Mouse (Mus musculus) forebrain, embryonic 14.5 days (tissue): Measurements from ENCODE around the gene Zfp282. TPM values are rescaled to one million over a fixed set of nuclear protein-coding genes. Genes with fewer than 3 reads are reported as not detected.
A peak's percentile ranks its signal among the peaks of the same experiment; 100 is the strongest.

Source experiments
- ATAC-seq: fragments of 200-750 bp; cut with Nextera tagmentation; 2 replicates; pipeline ENCODE4 v1.8.0; 2017; ENCODE audit warnings: mild to moderate bottlenecking, moderate library complexity
- DNase-seq: peaks from one replicate; pipeline ENCODE4 v3.0.0-alpha.2; 2015; ENCODE audit warnings: low spot score
- H3K27ac ChIP-seq: fragments of 300-500 bp; sonication (generic); 2 replicates; pipeline ENCODE4 v1.5.1; 2014; ENCODE audit warnings: low read depth, mild to moderate bottlenecking, control low read depth, low read length, moderate library complexity
- H3K27me3 ChIP-seq: fragments of 300-500 bp; sonication (generic); replicated peaks from 2 replicates; pipeline ENCODE4 v1.6.1; 2014; ENCODE audit warnings: low read length, control low read depth, mixed read lengths; ENCODE audit not compliant: control insufficient read depth, insufficient read depth
- H3K36me3 ChIP-seq: fragments of 300-500 bp; sonication (generic); 2 replicates; pipeline ENCODE4 v1.6.1; 2014; ENCODE audit warnings: low read length, control low read depth; ENCODE audit not compliant: control insufficient read depth, insufficient read depth
- H3K4me1 ChIP-seq: fragments of 300-500 bp; sonication (generic); 2 replicates; pipeline ENCODE4 v1.6.1; 2014; ENCODE audit warnings: antibody characterized with exemption, low read length, control low read depth; ENCODE audit not compliant: control insufficient read depth, insufficient read depth
- H3K4me2 ChIP-seq: fragments of 300-500 bp; sonication (generic); 2 replicates; pipeline ENCODE4 v1.6.1; 2014; ENCODE audit warnings: mild to moderate bottlenecking, control low read depth, low read length
- H3K4me3 ChIP-seq: fragments of 300-500 bp; sonication (generic); 2 replicates; pipeline ENCODE4 v1.5.1; 2014; ENCODE audit warnings: low read depth, low read length, control low read depth
- H3K9ac ChIP-seq: fragments of 300-500 bp; sonication (generic); 2 replicates; pipeline ENCODE4 v1.6.1; 2014; ENCODE audit warnings: mild to moderate bottlenecking, low read length, control low read depth, moderate library complexity
- H3K9me3 ChIP-seq: fragments of 300-500 bp; sonication (generic); replicated peaks from 2 replicates; pipeline ENCODE4 v1.6.1; 2016; ENCODE audit warnings: low read length, control low read depth, mixed read lengths; ENCODE audit not compliant: control insufficient read depth
- WGBS: fragments of 180-500 bp; shearing (Covaris S2); extraction: QIAGEN DNeasy Blood & Tissue Kit; methylation state at CpG from one replicate; pipeline ENCODE4 v1.1.7; 2014; 5-methylcytosine and 5-hydroxymethylcytosine counted together
- polyA plus RNA-seq: library from polyadenylated mRNA; unstranded; fragments of >200 nt; fragmentation: Nextera tagmentation; extraction: Ambion mirVana; gene quantifications from 2 replicates; pipeline ENCODE4 v1.2.1, GENCODE M21; 2014

Zfp282 gene
- polyA plus RNA-seq, 1 experiment from 2014 or later, result 12.5 TPM

- Histone ChIP-seq H3K27ac (peak overlapping the region; percentile 98; the same call in 1 of the 2 replicates), H3K27me3 (no peaks in the 10 kb centered on the region), H3K4me2 (peak overlapping the region; percentile 90), H3K9me3 (no peaks in the 10 kb centered on the region), H3K4me1 (peaks cover 11% of the 10 kb centered on the region), H3K4me3 (peak overlapping the region; percentile 86), H3K36me3 (peaks cover 41% of the 10 kb centered on the region), H3K9ac (peak overlapping the region; percentile 96)
- ATAC-seq (no peak), DNase-seq (peak; percentile 1)
- 50% methylated on average over 3 of the region's 3 CpGs for WGBS
Measured at GRCm38 (mm10) chr6:47878593-47878992, 1.6 kb downstream of the Zfp282 start.

- H3K9me3 ChIP-seq, result no peaks in the 10 kb centered on the region
- 63% methylated on average over 4 of the region's 4 CpGs for WGBS
- ATAC-seq (no peak), DNase-seq (no peak)
- H3K27ac ChIP-seq, result no peak overlapping the region; the same call in 1 of the 2 replicates
- H3K4me3 ChIP-seq, result peak overlapping the region; percentile 86
- peak overlapping the region; percentile 90 for H3K4me2 ChIP-seq
- H3K9ac ChIP-seq, result peak overlapping the region; percentile 96
- peaks cover 11% of the 10 kb centered on the region for H3K4me1 ChIP-seq
- no peaks in the 10 kb centered on the region for H3K27me3 ChIP-seq
- H3K36me3 ChIP-seq, result peaks cover 47% of the 10 kb centered on the region
Measured at GRCm38 (mm10) chr6:47879049-47879716, 2.2 kb downstream of the Zfp282 start.

GRCm38 (mm10) chr6:47880166-47880565 is 3.2 kb downstream of the Zfp282 start:
- Histone ChIP-seq H3K9me3 (no peaks in the 10 kb centered on the region), H3K36me3 (peaks cover 55% of the 10 kb centered on the region), H3K4me3 (no peak overlapping the region), H3K4me2 (no peak overlapping the region), H3K9ac (no peak overlapping the region), H3K27ac (no peak overlapping the region), H3K27me3 (no peaks in the 10 kb centered on the region), H3K4me1 (peaks cover 11% of the 10 kb centered on the region)
- DNase-seq (no peak), ATAC-seq (no peak)
- 94% methylated on average over 10 of the region's 10 CpGs for WGBS

- Histone ChIP-seq H3K4me2 (no peak overlapping the region), H3K9ac (no peak overlapping the region), H3K4me1 (no peaks in the 10 kb centered on the region), H3K9me3 (no peaks in the 10 kb centered on the region), H3K27ac (no peak overlapping the region), H3K4me3 (no peak overlapping the region), H3K27me3 (no peaks in the 10 kb centered on the region), H3K36me3 (peaks cover 89% of the 10 kb centered on the region)
- ATAC-seq (no peak), DNase-seq (no peak)
- WGBS, result 92% methylated on average over 8 of the region's 8 CpGs
Measured at GRCm38 (mm10) chr6:47888812-47889383, 11.9 kb downstream of the Zfp282 start.

- H3K4me1 ChIP-seq, result no peaks in the 10 kb centered on the region
- ATAC-seq (no peak), DNase-seq (no peak)
- WGBS, result 95% methylated on average over 6 of the region's 6 CpGs
- H3K4me2 ChIP-seq, result no peak overlapping the region
- H3K9me3 ChIP-seq, result no peaks in the 10 kb centered on the region
- no peak overlapping the region for H3K9ac ChIP-seq
- H3K27ac ChIP-seq, result no peak overlapping the region
- H3K27me3 ChIP-seq, result no peaks in the 10 kb centered on the region
- H3K36me3 ChIP-seq, result peaks cover 68% of the 10 kb centered on the region
- H3K4me3 ChIP-seq, result no peak overlapping the region
Measured at GRCm38 (mm10) chr6:47899416-47899815, 22.4 kb downstream of the Zfp282 start.

GRCm38 (mm10) chr6:47903587-47903986 is 26.6 kb downstream of the Zfp282 start:
- Histone ChIP-seq H3K9ac (no peak overlapping the region), H3K9me3 (no peaks in the 10 kb centered on the region), H3K36me3 (peaks cover 93% of the 10 kb centered on the region), H3K4me3 (no peak overlapping the region), H3K27ac (no peak overlapping the region), H3K4me1 (no peaks in the 10 kb centered on the region), H3K27me3 (no peaks in the 10 kb centered on the region), H3K4me2 (no peak overlapping the region)
- WGBS, result 73% methylated on average over 4 of the region's 4 CpGs
- no peak for ATAC-seq
- no peak for DNase-seq

GRCm38 (mm10) chr6:47904361-47904760 is 27.4 kb downstream of the Zfp282 start:
- 43% methylated on average over 19 of the region's 19 CpGs for WGBS
- Histone ChIP-seq H3K4me2 (no peak overlapping the region), H3K9ac (no peak overlapping the region), H3K9me3 (no peaks in the 10 kb centered on the region), H3K4me3 (no peak overlapping the region), H3K36me3 (peaks cover 85% of the 10 kb centered on the region), H3K4me1 (no peaks in the 10 kb centered on the region), H3K27me3 (no peaks in the 10 kb centered on the region), H3K27ac (no peak overlapping the region)
- 0 out of 2 replicates have a peak, but pooled peaks have one; percentile 15 for ATAC-seq
- DNase-seq, result no peak

- WGBS, result 50% methylated on average over 44 of the region's 44 CpGs
Measured at GRCm38 (mm10) chr6:47904917-47905695, 28.1 kb downstream of the Zfp282 start.

More at GRCm38 (mm10) chr6:47904917-47905695, 28.1 kb downstream of the Zfp282 start:
- Histone ChIP-seq H3K4me1 (no peaks in the 10 kb centered on the region), H3K27ac (no peak overlapping the region), H3K4me3 (no peak overlapping the region), H3K36me3 (peaks cover 78% of the 10 kb centered on the region), H3K9me3 (no peaks in the 10 kb centered on the region), H3K4me2 (no peak overlapping the region), H3K9ac (no peak overlapping the region), H3K27me3 (no peaks in the 10 kb centered on the region)
- ATAC-seq, result no peak
- DNase-seq, result no peak
